Mouse (Mus musculus): Measurements from ENCODE around the gene Tox2.

Tox2 gene

GRCm38 (mm10) chr2:163202884-163203634 lies at the start of gene Tox2:
Tox2 (plus strand) TSS chr2:163203125.
- DNase-seq = peak; percentile 71

GRCm38 (mm10) chr2:163154673-163155072 lies 48.3 kb upstream of the Tox2 start:
- no peak for DNase-seq

- no peak for DNase-seq
Observed at GRCm38 (mm10) chr2:163158979-163159378, 43.9 kb upstream of the Tox2 start.

DNA sequence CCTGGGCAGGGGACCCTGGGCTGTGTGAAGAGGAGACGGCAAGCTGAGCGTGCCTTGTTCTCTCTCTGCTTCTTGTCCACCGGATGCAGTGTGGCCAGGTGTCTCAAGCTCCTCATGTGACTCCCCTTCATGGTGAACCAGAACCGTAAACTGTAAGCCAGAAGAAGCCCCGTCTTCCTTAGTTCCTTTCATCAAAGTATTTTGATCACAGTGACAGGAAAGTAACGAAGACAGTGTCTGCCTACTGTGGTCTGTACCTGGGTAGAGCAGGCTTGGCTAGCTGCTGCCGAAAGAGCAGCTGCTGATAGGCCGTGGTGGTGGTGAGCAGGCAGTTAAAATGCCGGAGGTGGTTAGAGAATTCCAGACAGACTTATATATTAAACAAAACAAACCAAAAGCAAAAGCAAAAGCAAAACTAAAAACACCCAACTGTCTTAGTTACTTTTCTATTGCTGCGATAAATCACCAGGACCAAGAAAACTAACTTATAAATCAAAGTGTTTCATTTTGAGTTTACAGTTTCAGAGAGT lies 38.4 kb upstream of the Tox2 start:
- DNase-seq = no peak

- DNase-seq = no peak
Observed at GRCm38 (mm10) chr2:163166067-163166805, 36.7 kb upstream of the Tox2 start.

- DNase-seq = no peak
Observed at GRCm38 (mm10) chr2:163171891-163172290, 31.0 kb upstream of the Tox2 start.

GRCm38 (mm10) chr2:163174066-163174465 lies 28.9 kb upstream of the Tox2 start:
- no peak for DNase-seq

DNA sequence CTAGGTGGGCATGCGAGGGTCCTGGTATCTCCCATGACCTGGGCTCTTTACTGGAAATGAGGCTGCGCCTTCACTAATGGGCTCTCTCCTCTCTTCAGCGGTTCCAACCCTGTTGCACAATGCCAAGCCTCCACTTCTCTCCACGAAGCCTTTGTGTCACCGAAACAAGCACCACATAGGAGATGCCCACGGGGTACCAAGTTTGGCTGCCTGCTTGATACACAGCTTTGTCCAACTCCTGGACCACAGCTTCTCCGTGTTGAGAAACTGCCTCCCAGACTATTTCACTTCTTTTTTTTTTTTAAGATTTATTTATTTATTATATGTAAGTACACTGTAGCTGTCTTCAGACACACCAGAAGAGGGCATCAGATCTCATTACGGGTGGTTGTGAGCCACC lies 27.1 kb upstream of the Tox2 start:
- DNase-seq = no peak

- DNase-seq = no peak
Observed at GRCm38 (mm10) chr2:163176502-163176901, 26.4 kb upstream of the Tox2 start.

DNA sequence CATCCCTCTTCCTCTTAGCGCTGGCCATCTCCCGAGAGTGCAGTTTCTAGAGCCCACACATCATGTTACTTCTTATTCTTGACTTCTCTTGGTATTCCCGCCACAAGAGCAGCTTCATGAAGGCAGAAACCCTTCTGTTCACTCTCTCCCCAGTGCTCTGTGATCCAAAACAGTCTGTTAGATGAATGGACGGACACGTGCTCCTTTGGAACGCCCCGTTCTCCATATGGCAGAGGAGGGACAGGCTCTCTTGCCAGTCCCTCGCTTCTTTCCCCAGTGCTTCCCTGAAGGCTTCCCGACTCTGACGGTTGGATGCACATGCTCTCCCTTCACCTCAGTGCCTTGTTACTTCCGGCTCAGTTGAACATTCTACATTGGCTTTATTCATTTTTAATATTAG lies 15.4 kb upstream of the Tox2 start:
- DNase-seq = no peak

DNA sequence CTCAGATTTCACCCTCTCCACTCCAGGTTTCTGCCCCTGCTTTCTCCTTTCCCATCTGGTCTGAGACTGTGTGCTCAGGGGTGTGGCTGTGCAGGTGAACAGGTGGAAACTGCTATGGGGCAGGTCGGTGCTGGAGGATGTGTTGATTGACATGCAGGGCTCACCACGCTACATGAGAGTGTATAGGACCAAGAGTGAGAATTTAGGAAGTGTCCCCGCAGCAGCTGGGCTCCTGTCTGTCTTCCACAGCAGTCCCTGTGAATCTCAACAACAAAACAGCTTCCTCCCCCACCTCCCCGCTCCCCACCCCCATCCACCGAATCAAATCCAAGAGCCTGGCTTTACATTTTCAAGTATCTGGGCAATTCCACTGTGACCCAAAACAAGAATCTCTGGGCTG lies 13.3 kb upstream of the Tox2 start:
- no peak for DNase-seq

- no peak for DNase-seq
Observed at GRCm38 (mm10) chr2:163190004-163190441, 12.9 kb upstream of the Tox2 start.

GRCm38 (mm10) chr2:163192485-163192884 lies 10.4 kb upstream of the Tox2 start:
- no peak for DNase-seq

- peak; percentile 24 for DNase-seq
Observed at GRCm38 (mm10) chr2:163194015-163194414, 8.9 kb upstream of the Tox2 start.

DNA sequence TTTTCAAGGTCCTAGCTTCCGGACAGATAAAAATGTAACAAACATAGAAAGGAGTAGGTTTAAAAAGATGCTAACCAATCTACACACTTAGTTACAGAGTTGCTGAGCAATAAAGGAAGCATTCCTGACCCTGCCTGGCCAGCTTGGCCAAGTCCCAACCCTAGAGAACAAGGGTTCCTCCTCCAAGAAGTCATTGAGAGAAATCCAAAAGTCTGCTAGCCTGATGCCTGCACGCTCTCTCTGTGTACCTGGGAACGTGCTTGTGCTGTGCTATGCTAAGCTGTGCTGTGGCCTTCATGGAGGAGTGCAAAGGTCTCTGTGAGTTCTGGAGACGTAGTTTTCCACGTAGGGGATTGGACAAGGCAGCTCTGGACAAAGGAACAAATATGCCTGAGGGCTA lies 8.4 kb upstream of the Tox2 start:
- peak; percentile 44 for DNase-seq

GRCm38 (mm10) chr2:163195106-163195833 lies 7.7 kb upstream of the Tox2 start:
- DNase-seq = no peak

DNA sequence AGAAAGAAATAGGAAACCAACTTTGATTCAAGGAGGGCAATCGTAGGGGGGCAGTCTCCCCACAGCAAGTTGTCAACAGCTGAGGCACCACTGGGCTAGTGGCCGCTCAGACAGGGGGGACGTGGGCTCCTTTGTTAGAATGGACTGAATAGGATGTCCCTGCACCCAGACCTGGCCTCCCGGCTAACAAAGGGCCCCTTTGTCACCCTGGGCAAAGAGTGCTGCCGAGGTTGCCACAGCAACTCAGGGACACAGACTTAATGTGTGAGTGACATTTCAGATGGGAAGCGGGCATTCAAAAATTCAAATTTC lies 7.1 kb upstream of the Tox2 start:
- DNase-seq = no peak

DNA sequence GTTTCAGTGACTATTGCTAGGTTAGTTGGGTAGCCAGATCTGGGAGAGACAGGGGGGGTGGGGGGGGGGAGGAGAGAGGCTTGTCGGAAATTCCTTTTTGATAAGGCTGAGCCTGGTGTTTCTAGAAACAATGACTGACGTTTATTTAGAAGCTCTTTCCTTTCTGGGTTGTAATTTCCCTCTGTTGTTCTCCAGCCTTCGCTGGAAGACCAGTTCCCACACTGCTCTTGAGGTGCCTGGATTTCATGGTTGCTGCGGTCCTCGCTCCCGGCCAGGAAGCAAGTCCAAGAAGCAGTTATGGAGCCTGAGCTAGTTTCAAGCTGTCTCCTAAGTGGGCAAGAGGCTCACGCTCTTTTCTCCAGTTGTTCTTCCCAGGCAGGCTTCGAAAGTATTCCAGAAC lies 1.0 kb upstream of the Tox2 start:
- DNase-seq = no peak

GRCm38 (mm10) chr2:163202553-163202883 lies 407 bp upstream of the Tox2 start:
- no peak for DNase-seq

DNA sequence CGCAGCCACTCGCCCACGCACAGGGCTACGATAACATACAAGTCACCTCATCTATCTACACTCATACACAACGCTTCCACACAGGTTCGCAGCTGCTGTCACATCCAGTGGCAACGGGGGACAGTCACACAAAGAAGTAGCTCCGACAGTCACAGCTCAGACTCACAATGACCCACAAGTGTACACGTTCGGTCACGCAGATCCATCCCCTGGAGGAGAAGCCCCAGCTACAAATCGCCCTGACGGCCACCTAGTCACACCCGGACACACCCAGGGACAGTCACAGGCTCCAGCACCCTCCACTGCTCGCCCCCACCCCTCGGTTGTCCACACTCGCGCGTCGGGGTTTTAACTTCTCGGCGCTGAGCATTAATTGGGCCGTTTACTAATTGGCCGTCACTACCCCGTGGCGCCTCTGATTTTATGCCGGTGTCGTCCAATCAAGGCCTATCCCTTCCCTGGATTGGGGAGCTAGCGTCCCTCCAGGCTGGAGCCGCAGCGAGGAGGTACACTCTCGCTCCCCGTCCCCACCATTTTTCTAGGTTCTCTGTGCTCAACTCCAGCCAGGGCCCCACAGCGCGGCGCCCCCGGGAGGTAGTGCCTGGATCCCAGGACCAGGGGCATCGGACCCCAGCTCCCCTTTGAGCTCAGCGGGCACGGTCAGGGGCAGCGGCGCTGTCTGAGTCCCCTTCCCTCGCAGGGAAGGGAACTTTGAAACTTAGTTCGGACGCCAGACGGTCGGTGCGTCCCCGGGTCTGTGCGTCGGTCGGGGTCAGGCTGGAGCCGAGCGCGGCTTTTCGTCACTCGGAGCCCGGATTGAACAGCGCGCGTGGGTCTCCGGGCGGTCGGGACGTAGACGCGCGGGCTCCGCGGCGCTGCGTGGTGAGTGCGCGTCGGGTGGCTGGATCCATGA lies 966 bp downstream of the Tox2 start:
- DNase-seq = no peak

DNA sequence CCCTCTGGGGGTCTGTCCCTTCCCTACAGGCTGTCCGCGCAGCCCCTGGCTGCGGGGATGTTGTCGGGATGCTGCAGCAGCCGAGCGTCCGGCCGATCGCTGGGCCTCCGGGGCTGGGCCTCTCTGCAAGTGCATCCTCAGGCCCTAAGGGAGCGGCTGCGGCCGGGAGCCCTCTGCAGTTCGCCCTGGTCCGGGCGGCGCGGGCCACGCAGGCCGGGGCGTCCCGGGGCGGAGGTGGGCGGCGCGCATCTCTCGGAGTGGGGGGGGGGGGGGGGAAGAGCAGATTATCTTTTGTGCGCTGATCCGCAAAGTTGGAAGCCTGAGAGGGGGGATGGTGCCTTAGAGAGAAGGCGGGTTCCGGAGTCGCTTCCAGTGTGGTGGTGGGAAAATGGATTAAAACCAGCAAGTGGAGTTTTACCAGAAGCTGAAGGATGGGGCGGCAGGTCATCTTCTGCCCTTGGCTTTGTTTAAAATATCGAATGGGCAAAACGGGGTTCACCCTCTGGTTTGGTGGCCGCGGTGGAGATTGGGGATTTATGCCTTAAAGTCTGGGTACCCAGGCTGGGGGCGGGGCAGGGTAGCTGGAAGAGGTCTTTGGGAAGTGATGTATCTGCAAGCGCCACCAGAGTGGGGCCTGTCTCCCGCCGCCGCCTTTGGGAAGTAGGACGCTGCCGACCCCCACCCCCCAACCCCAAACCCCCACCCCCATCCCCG lies 1.8 kb downstream of the Tox2 start:
- DNase-seq = peak; percentile 44

DNA sequence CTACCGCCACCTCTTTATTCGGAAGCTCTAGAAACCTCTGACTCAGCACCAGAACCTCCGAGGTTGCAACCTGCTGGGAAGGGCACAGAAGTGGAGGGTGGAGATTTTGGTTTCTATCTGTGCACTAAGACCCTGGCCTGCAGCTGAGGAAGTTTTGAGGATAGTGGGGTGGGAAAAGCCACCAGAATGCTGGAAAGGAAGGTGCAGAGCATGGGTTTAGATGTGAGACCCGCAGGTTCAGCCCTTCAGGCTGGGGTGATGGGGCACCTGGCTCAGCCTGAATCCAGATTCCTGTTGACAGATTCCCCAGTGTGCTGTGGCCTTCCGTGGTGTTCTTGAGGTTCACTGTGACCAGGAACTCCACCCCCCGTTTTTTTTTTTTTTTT lies 2.3 kb downstream of the Tox2 start:
- no peak for DNase-seq

Measured in kidney, postnatal 10 days (tissue).